Mouse (Mus musculus): ENCODE data around the gene Abcd3. TPM values are rescaled to one million over a fixed set of nuclear protein-coding genes. Genes with fewer than 3 reads are reported as not detected.

Abcd3 gene
- polyA plus RNA-seq, 1 experiment from 2014 or later: 46.1 TPM

DNA sequence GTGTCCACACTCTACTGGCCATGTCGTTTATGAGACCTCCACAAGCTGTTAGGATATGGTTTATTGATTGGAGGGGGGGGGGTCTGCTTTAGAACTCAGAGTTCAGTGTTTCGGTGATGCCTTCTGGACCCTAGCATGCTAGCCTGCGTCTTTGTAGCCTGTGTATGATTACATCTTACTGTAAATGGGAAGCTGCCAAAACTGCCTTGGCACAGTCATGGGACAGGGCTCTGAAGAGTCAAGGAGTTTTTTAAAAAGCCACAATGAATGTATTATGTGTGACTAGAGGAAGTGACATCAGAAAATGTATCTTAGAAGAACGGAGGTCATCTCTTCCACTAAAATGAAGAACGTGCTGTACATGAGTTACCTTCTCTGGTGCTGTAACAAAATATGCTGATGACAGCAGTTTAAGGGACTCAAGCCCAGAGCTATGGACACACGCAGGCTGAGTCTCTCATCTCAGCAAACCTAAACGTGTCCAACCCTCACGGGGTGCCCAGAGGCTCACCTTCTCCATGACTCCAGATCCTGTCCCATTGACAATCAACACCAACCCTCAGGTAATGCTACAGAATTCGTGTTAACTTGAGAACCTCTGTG, 26.4 kb upstream of the Abcd3 start:
- DNase-seq (ENCODE audit: low spot score): no peak
- H3K27ac ChIP-seq: no peak overlapping the region
- WGBS: 71% methylated on average over 9 of the region's 9 CpGs

DNA sequence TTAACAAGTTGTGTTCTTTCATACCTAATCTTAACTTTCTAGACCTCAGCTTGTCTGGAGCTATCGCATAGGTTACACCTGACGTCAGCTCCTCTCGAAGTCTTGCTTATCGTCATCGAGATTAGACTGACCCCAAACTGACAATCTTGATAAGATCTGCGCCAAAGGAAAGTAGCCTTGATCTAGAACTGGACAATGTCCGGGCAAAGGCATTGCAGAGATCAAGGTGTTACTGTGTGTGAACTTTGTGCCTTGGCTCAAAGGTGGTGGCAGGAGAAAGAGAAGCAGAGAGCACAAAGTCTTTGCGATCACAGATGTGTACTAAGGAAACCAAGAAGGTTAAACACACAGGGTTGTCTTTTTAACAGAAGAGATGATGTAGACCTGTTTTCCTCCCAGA, 25.2 kb upstream of the Abcd3 start:
- Histone ChIP-seq H3K27me3 (ENCODE audit: insufficient read depth, poor library complexity, severe bottlenecking) (no peaks in the 10 kb centered on the region), H3K27ac (no peak overlapping the region), H3K4me3 (no peak overlapping the region), H3K36me3 (no peaks in the 10 kb centered on the region), H3K4me1 (0 out of 2 replicates have a peak, but pooled peaks cover 5% of the 10 kb centered on the region), H3K9me3 (no peaks in the 10 kb centered on the region)
- WGBS: 76% methylated on average over 8 of the region's 8 CpGs
- no peak for DNase-seq (ENCODE audit: low spot score)

More for the DNA sequence above, 26.4 kb upstream of the Abcd3 start:
- no peaks in the 10 kb centered on the region for H3K36me3 ChIP-seq
- no peak overlapping the region for H3K4me3 ChIP-seq
- H3K4me1 ChIP-seq: 0 out of 2 replicates have a peak, but pooled peaks cover 5% of the 10 kb centered on the region
- no peaks in the 10 kb centered on the region for H3K27me3 ChIP-seq (ENCODE audit: insufficient read depth, poor library complexity, severe bottlenecking)
- no peaks in the 10 kb centered on the region for H3K9me3 ChIP-seq

DNA sequence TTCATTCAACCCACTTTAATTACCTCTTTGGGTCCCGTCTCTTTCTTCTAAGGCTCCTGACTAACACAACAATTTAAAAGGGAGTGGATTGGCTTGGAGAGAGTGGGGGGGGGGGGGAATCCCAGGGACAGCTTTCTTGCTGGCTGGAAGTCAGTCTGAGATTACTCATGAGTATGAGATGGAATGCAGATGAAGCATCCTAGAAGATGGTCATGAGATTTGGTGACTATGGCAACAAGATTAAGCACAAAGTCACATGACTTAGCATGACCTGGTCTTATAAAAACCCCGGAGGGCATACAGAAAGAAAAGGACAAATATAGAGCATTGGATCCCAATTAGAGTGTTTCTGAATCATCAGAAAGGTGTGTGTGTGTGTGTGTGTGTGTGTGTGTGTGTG, 19.6 kb upstream of the Abcd3 start:
- Histone ChIP-seq H3K27ac (no peak overlapping the region), H3K4me1 (no peaks in the 10 kb centered on the region), H3K4me3 (no peak overlapping the region), H3K36me3 (no peaks in the 10 kb centered on the region), H3K9me3 (no peaks in the 10 kb centered on the region), H3K27me3 (ENCODE audit: insufficient read depth, poor library complexity, severe bottlenecking) (no peaks in the 10 kb centered on the region)
- 89% methylated on average over 2 of the region's 2 CpGs for WGBS
- DNase-seq (ENCODE audit: low spot score): no peak

DNA sequence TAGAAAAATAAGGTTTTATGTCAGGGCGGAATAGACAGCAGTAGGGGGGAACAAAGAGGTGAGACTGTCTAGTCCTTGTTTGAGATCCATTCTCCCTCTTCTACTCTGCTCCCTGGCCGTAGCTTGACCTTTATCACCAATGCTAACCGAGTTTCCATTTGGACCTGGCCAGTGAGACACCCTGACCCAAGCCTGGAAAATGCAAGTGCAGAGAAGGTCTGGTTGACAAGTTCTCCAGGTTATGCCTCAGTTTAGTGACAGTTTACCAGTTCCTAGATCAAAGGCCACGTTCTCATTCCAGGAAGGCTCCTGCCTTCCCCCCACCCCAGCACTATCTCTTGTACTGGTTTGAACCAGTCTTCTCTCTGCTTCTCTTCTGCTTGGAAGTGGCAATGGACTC, 19.1 kb upstream of the Abcd3 start:
- WGBS: 79% methylated on average over 4 of the region's 4 CpGs
- DNase-seq (ENCODE audit: low spot score): no peak
- Histone ChIP-seq H3K9me3 (no peaks in the 10 kb centered on the region), H3K27me3 (ENCODE audit: insufficient read depth, poor library complexity, severe bottlenecking) (no peaks in the 10 kb centered on the region), H3K4me1 (no peaks in the 10 kb centered on the region), H3K4me3 (no peak overlapping the region), H3K27ac (no peak overlapping the region), H3K36me3 (no peaks in the 10 kb centered on the region)

DNA sequence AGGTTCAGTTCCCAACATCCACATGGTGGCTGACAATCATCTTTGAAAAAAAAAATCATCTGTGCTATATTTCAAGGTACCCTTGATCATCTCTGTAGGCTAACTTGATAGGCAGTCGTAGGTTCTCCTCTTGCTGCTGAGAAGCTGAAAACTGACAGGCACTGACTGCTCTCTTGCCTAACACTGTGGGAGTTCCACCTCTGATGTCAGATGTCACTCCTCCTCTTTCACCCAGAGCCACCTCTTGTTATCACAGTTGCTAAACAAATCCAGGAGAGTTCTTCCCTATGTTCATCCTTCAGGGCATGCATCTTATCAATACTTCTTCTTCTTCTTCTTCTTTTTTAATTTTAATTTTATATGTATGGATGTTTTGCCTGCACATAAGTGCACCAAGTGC, 10.0 kb upstream of the Abcd3 start:
- DNase-seq (ENCODE audit: low spot score): no peak
- Histone ChIP-seq H3K27me3 (ENCODE audit: insufficient read depth, poor library complexity, severe bottlenecking) (no peaks in the 10 kb centered on the region), H3K4me3 (no peak overlapping the region), H3K27ac (no peak overlapping the region), H3K36me3 (no peaks in the 10 kb centered on the region), H3K4me1 (no peaks in the 10 kb centered on the region), H3K9me3 (no peaks in the 10 kb centered on the region)
- 36% methylated on average over 1 of the region's 1 CpGs for WGBS

DNA sequence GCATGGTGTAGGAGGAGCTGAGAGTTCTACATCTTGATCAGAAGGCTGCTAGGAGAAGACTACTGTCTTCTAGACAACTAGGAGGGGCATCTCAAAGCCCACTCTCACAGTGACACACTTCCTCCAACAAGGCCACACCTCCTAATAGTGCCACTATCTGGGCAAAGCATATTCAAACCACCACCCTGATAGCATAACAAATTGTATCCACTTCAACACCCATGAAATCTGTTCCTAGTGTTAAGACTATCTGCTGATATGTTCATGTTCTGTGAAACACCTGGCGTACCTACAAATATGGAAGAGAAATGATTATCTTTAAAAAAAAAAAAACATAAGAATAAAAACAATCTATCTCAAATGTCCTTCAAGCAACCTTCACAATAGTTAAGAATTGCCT, 9.2 kb upstream of the Abcd3 start:
- H3K36me3 ChIP-seq: no peaks in the 10 kb centered on the region
- no peaks in the 10 kb centered on the region for H3K27me3 ChIP-seq (ENCODE audit: insufficient read depth, poor library complexity, severe bottlenecking)
- 92% methylated on average over 1 of the region's 1 CpGs for WGBS
- H3K4me1 ChIP-seq: no peaks in the 10 kb centered on the region
- H3K9me3 ChIP-seq: no peaks in the 10 kb centered on the region
- no peak overlapping the region for H3K27ac ChIP-seq
- no peak for DNase-seq (ENCODE audit: low spot score)
- no peak overlapping the region for H3K4me3 ChIP-seq

DNA sequence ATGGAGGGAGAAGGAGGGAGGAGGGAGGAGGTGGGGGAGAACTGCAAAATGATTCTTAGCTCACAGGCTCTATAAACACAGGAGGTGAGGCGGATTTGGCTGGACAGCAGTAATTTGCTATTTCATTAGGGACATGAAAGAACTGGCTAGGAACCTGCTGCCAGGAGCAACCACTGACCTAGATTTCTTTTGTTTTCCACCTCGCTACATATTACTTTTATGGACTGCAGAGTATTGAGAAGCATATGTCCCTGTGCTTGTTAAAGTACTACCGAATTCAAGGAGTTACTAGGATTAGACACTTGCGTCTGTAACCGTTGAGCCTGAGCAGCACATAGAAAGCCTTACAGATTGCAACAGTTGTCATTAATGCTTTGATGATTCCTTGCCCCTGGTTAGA, 7.5 kb upstream of the Abcd3 start:
- WGBS: 86% methylated on average over 5 of the region's 5 CpGs

DNA sequence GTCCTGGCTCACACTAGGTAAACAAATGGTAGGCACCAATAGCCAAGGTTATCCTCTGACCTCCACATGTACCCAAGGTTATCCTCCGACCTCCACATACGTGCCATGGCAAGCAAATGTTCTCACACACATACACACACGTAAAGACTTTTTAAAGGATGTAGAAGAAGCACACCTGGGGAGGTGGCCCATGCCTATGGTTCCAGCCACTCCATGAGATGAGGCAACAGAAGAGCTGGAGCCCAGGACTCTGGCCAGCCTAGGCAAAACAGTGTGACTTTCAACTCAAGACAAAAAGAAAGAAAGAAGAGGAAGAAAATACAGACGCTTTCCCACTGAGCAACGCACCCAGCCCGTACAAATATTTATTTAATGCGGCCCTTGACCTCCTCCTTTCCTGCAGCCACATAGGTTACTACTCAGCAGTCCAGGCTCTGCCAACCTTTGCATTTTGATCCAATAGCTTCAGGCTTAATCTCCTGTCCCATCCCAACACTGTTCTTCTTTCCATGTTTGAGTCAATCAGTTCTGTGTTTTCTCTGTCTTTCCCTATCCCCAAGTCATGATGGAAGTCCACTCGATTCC, 6.5 kb upstream of the Abcd3 start:
- no peaks in the 10 kb centered on the region for H3K4me1 ChIP-seq
- no peaks in the 10 kb centered on the region for H3K36me3 ChIP-seq
- H3K4me3 ChIP-seq: no peak overlapping the region
- H3K27me3 ChIP-seq (ENCODE audit: insufficient read depth, poor library complexity, severe bottlenecking): no peaks in the 10 kb centered on the region
- H3K9me3 ChIP-seq: no peaks in the 10 kb centered on the region
- no peak for DNase-seq (ENCODE audit: low spot score)
- H3K27ac ChIP-seq: no peak overlapping the region; the same call in 1 of the 2 replicates
- 74% methylated on average over 8 of the region's 8 CpGs for WGBS

More for the DNA sequence above, 7.5 kb upstream of the Abcd3 start:
- Histone ChIP-seq H3K9me3 (no peaks in the 10 kb centered on the region), H3K36me3 (no peaks in the 10 kb centered on the region), H3K4me3 (no peak overlapping the region), H3K27ac (no peak overlapping the region), H3K4me1 (no peaks in the 10 kb centered on the region), H3K27me3 (ENCODE audit: insufficient read depth, poor library complexity, severe bottlenecking) (no peaks in the 10 kb centered on the region)
- DNase-seq (ENCODE audit: low spot score): no peak

DNA sequence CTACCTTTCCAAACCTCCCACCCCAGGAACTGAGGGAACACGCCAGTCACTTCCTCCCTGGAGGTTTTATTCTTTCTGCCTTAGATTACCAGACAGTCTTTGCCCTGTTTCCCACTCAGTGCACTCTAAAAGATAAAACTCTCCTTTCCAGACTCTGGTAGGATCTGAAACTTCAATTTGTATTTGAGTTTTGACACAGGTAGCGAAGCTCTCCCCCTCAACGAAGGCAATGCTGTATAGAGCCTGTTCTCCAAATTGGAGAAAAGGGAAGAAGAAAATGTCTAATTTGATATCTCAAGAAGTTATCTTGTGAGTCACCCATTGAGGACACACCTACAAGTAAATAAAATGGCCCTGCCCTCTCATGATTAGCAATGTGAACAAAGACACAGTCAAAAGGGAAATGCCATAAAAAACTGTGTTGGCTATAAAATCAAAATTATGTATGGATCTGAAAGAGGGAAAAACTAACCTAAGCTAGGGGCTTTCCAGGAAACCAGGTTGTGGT, 4.6 kb upstream of the Abcd3 start:
- Histone ChIP-seq H3K36me3 (no peaks in the 10 kb centered on the region), H3K4me1 (0 out of 2 replicates have a peak, but pooled peaks cover 4% of the 10 kb centered on the region), H3K27ac (no peak overlapping the region), H3K9me3 (no peaks in the 10 kb centered on the region), H3K27me3 (ENCODE audit: insufficient read depth, poor library complexity, severe bottlenecking) (no peaks in the 10 kb centered on the region), H3K4me3 (no peak overlapping the region)
- 62% methylated on average over 3 of the region's 3 CpGs for WGBS
- no peak for DNase-seq (ENCODE audit: low spot score)

DNA sequence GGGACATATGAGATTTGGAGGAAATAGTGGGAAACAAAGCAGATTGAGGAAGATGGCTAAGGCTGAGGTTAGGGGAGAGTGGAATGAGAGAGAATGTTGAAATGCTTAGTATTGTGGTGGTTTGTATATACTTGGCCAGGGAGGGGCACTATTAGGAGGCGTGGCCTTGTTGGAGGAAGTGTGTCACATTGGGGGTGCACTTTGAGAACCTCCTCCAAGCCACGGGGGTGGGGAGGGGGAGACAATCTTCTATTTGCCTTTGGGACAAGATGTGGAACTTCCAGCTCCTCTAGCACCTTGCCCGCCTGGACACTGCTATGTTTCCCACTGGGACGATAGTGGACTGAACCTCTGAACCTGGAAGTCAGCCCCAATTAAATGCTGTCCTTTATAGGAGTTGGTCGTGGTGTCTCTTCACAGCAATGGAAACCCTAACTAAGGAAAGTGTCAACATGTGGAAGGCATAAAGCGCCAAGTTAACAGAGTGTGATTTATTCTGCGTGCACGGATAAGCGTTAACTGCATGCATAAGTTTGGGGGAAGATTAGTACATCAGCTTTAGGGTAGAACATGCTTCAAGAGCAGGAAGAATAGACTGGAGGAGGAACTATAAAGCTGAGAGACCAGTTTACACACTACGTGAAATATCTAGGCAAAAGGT, 3.8 kb upstream of the Abcd3 start:
- Histone ChIP-seq H3K27ac (no peak overlapping the region), H3K27me3 (ENCODE audit: insufficient read depth, poor library complexity, severe bottlenecking) (no peaks in the 10 kb centered on the region), H3K9me3 (no peaks in the 10 kb centered on the region), H3K4me3 (no peak overlapping the region), H3K4me1 (0 out of 2 replicates have a peak, but pooled peaks cover 4% of the 10 kb centered on the region), H3K36me3 (no peaks in the 10 kb centered on the region)
- WGBS: 75% methylated on average over 10 of the region's 10 CpGs
- no peak for DNase-seq (ENCODE audit: low spot score)

DNA sequence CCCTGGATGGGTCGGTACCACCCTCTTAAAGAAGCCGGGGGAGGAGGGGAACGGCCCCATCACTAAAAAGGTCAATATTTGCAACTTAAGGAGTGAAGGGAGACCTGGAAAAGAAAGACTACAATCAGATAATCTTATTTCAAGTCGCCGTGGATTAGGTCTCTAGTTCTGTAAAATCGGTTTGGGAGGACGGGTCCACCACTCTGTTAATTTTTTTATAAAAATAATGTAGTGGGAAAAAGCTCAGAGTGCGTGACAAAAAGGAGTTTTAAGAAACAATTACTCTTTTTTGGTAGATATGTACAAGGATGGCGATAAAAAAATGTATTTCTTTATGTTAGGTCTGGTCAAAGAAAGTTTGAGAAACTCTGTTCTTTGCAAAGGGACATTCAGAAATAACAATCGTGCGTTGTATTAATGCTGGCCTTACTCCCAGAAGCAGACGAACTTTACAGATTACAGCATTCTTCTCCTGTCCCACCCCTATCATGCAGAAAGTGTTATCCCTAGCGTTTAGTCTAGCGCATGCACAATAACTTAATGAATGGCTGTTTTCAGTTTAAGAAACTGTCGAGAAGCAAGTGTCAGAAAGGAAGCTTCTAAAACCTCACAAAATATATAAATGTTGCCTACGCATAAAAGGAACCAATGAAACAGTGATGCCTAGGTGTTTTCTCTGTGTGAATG, 590 bp upstream of the Abcd3 start:
- no peak for DNase-seq (ENCODE audit: low spot score)
- peak overlapping the region; percentile 99 for H3K27ac ChIP-seq
- peak overlapping the region; percentile 94 for H3K4me3 ChIP-seq
- peaks cover 15% of the 10 kb centered on the region for H3K4me1 ChIP-seq
- WGBS: 26% methylated on average over 16 of the region's 16 CpGs
- no peaks in the 10 kb centered on the region for H3K9me3 ChIP-seq
- H3K36me3 ChIP-seq: no peaks in the 10 kb centered on the region
- no peaks in the 10 kb centered on the region for H3K27me3 ChIP-seq (ENCODE audit: insufficient read depth, poor library complexity, severe bottlenecking)

DNA sequence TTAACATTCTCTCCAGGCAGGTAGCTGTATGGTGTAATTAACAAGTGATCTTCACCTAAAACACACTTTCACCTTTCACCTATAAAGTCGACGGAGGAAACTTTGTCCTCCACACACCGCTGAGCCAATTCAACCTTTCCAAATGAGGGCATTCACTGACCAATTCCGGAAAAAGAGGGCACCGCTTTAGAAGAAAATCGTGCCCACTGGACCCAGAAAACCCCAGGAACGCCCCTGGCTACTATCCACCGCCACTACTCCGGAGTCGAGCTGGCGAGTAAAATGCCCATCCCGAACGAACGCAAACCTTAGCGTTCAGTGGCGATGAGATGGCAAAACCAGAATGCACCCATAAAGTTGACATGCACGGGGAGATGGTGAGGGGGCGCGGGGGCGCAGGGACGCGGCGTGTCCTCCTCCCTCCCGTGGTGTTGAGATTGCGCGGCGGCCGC, 663 bp downstream of the Abcd3 start:
- no peak for DNase-seq (ENCODE audit: low spot score)
- no peaks in the 10 kb centered on the region for H3K9me3 ChIP-seq
- peak overlapping the region; percentile 99 for H3K27ac ChIP-seq
- H3K4me1 ChIP-seq: peaks cover 23% of the 10 kb centered on the region
- H3K4me3 ChIP-seq: peak overlapping the region; percentile 94
- no peaks in the 10 kb centered on the region for H3K36me3 ChIP-seq
- H3K27me3 ChIP-seq (ENCODE audit: insufficient read depth, poor library complexity, severe bottlenecking): no peaks in the 10 kb centered on the region
- WGBS: under 1% methylated on average over 24 of the region's 28 CpGs

DNA sequence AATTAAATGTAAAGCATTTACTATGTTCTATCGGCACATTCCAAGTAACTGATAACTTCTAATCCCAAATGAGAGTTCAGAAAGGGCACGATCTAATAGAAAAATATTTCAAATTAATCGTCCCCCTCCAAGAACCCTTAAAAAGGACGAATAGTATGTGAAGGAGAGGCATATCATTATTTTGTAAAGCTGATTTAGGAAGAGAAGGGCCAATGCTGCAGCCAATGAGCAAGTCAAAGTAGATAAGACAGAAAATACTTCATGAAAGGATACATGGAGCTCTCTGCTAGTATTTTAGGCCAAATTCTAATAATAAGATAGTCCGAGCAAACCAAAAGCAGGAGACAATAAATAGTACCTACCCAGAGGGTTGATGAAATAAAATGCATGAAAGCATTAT, 1.3 kb downstream of the Abcd3 start:
- Histone ChIP-seq H3K27ac (no peak overlapping the region), H3K9me3 (no peaks in the 10 kb centered on the region), H3K36me3 (no peaks in the 10 kb centered on the region), H3K4me1 (peaks cover 23% of the 10 kb centered on the region), H3K27me3 (ENCODE audit: insufficient read depth, poor library complexity, severe bottlenecking) (no peaks in the 10 kb centered on the region), H3K4me3 (peak overlapping the region; percentile 94)
- no peak for DNase-seq (ENCODE audit: low spot score)
- WGBS: 65% methylated on average over 5 of the region's 5 CpGs

Measured in heart, embryonic 10.5 days (tissue).